Mouse (Mus musculus): ENCODE data around the gene Entr1.

Gene Entr1

GRCm38 (mm10) chr2:26342044-26342443, 47.1 kb downstream of the Entr1 start:
- DNase-seq: peak; percentile 69 to 84

- no peak for DNase-seq
Measured at GRCm38 (mm10) chr2:26341510-26341981, 47.6 kb downstream of the Entr1 start.

- peak; percentile 65 to 73 for DNase-seq
Measured at GRCm38 (mm10) chr2:26339204-26339551, 49.9 kb downstream of the Entr1 start.

DNA sequence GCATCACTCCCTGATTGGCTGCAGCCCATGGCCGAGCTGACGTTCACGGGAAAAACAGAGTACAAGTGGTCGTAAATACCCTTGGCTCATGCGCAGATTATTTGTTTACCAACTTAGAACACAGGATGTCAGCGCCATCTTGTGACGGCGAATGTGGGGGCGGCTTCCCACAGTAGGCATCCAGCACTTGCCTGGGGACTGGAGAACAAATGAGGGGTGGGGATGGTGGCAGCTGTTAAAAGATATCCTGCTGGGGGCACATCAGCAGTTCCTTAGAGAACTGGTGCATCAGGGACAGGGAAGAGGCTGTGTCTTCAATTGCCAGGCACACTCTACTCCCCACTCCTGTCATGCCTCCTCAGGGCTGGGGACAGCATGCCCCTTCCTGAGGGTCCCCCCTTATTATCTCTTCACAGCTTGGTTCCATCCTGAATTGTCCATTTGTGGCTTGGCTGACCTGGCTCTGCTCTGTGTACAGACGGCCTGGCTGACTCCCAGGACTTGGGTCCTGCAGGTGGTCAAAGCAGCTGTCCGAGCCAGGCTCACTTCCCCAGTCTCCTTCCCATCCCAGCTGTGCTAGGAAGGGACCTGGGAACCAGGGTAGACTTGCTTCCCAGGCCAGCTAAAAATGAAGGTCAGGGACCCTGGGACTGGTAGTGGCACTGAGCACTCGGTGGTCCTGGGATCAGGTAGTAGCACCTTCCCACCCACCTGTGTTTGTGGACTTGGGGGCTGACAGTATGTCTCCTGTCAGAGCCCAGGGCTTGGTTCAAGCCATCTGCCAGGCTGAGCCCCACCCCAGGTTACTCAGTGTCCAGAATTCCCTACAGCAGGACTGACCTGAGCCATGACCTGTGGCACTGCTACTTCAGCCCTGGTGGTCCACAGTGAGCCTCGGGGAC, 50.6 kb downstream of the Entr1 start:
- DNase-seq: peak; percentile 77 to 83
